Mouse (Mus musculus) midbrain, embryonic 13.5 days (tissue): ENCODE results near the gene Lrch1. TPM values are rescaled to one million over a fixed set of nuclear protein-coding genes. Genes with fewer than 3 reads are reported as not detected.
A peak's percentile ranks its signal among the peaks of the same experiment; 100 is the strongest.

ENCODE experiments used
- ATAC-seq: fragments of 200-750 bp; cut with Nextera tagmentation; 2 replicates; pipeline ENCODE4 v1.8.0; 2017; ENCODE audit warnings: mild to moderate bottlenecking, moderate TSS enrichment, moderate library complexity
- H3K27ac ChIP-seq: fragments of 300-500 bp; sonication (generic); 2 replicates; pipeline ENCODE4 v1.5.1; 2015; ENCODE audit warnings: inconsistent platforms, mild to moderate bottlenecking, moderate library complexity
- H3K27me3 ChIP-seq: fragments of 300-500 bp; sonication (generic); 2 replicates; pipeline ENCODE4 v1.6.1; 2015; ENCODE audit warnings: mild to moderate bottlenecking, inconsistent platforms
- H3K36me3 ChIP-seq: fragments of 300-500 bp; sonication (generic); 2 replicates; pipeline ENCODE4 v1.6.1; 2015; ENCODE audit warnings: mild to moderate bottlenecking, inconsistent platforms
- H3K4me1 ChIP-seq: fragments of 300-500 bp; sonication (generic); replicated peaks from 2 replicates; pipeline ENCODE4 v1.6.1; 2015; ENCODE audit warnings: inconsistent platforms
- H3K4me2 ChIP-seq: fragments of 300-500 bp; sonication (generic); replicated peaks from 2 replicates; pipeline ENCODE4 v1.6.1; 2015; ENCODE audit warnings: moderate library complexity, mild to moderate bottlenecking, inconsistent platforms
- H3K4me3 ChIP-seq: fragments of 300-500 bp; sonication (generic); replicated peaks from 2 replicates; pipeline ENCODE4 v1.5.1; 2015; ENCODE audit warnings: mild to moderate bottlenecking, inconsistent platforms
- H3K9ac ChIP-seq: fragments of 300-500 bp; sonication (generic); replicated peaks from 2 replicates; pipeline ENCODE4 v1.6.1; 2015; ENCODE audit warnings: mild to moderate bottlenecking, inconsistent platforms
- H3K9me3 ChIP-seq: fragments of 300-500 bp; sonication (generic); 2 replicates; pipeline ENCODE4 v1.6.1; 2016; ENCODE audit warnings: mild to moderate bottlenecking, inconsistent platforms
- WGBS: fragments of 180-500 bp; shearing (Covaris S2); methylation state at CpG from one replicate; pipeline ENCODE4 v1.1.7; 2015; 5-methylcytosine and 5-hydroxymethylcytosine counted together
- polyA plus RNA-seq: library from polyadenylated mRNA; unstranded; fragments of >200 nt; fragmentation: Nextera tagmentation; extraction: Ambion mirVana; gene quantifications from 2 replicates; pipeline ENCODE4 v1.2.1, GENCODE M21; 2015

Lrch1 gene
- polyA plus RNA-seq, 1 experiment from 2014 or later, result 9.7 TPM

DNA sequence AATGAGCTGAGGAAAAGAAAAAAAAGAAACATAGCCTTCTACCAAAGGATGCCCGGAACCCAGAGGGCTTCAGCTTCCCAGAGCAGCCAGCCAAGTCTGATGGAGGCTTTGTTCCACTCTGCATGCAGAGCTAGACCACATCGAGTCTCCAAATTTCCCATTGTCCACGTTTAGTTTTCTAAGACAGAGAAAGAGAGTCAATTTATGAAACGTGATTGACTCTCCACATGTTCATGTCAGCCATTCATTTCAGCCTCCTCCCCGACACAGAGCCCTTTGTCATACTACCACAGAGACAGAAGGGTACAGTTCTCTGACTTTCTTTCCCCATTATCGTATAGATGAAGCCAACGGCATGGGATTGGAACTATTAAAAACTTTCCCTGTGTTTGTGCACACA lies 108.9 kb downstream of the Lrch1 start:
- H3K36me3 ChIP-seq, result no peaks in the 10 kb centered on the region
- peaks cover 8% of the 10 kb centered on the region for H3K4me1 ChIP-seq
- H3K4me3 ChIP-seq, result no peak overlapping the region
- H3K27me3 ChIP-seq, result no peaks in the 10 kb centered on the region
- ATAC-seq, result no peak
- no peak overlapping the region for H3K4me2 ChIP-seq
- no peaks in the 10 kb centered on the region for H3K9me3 ChIP-seq
- 88% methylated on average over 7 of the region's 7 CpGs for WGBS
- H3K9ac ChIP-seq, result no peak overlapping the region
- H3K27ac ChIP-seq, result no peak overlapping the region

DNA sequence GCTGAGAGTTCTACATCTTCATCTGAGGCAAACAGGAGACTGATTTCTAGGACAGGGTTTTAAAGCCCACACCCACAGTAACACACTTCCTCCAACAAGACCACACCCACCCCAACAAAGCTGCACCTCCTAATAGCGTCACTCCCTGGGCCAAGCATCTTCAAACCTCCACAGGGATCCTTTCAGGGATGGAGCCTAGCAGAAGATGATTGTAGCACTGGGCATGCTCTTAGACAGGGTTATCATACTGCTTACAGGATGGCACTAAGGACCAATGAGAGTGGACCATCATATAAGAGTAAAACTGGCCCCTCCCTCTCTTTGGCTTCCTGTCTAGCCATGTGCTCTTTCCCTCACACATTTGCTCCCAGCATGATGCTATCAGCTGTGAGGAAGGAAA lies 112.7 kb downstream of the Lrch1 start:
- Histone ChIP-seq H3K27me3 (no peaks in the 10 kb centered on the region), H3K27ac (no peak overlapping the region), H3K4me1 (peaks cover 2% of the 10 kb centered on the region; the same call in 1 of the 2 replicates), H3K9ac (no peak overlapping the region), H3K9me3 (no peaks in the 10 kb centered on the region), H3K36me3 (no peaks in the 10 kb centered on the region), H3K4me2 (no peak overlapping the region), H3K4me3 (no peak overlapping the region)
- 80% methylated on average over 1 of the region's 1 CpGs for WGBS
- peak; percentile 51; the same call in 1 of the 2 replicates for ATAC-seq

DNA sequence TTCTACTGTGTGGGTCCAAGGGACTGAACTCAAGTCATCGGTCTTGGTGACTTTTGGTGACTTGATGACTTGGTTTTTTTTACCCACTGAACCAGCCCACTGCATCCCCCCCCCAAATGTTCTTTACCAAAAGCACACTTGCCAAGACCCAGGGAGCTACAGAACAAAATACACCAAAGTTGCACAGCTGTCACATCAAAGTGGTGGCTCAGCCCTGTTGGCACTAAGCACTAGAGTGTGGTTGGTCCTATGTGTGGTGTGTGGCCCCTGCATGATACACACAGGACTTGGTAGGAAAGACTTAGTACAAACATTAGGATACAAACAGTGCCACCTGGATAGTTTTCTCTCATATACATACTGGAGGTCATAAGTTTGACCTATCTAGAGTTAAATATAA lies 113.5 kb downstream of the Lrch1 start:
- no peaks in the 10 kb centered on the region for H3K27me3 ChIP-seq
- no peaks in the 10 kb centered on the region for H3K9me3 ChIP-seq
- no peak overlapping the region for H3K9ac ChIP-seq
- no peak overlapping the region for H3K4me2 ChIP-seq
- 92% methylated on average over 1 of the region's 1 CpGs for WGBS
- ATAC-seq, result no peak
- H3K36me3 ChIP-seq, result no peaks in the 10 kb centered on the region
- H3K27ac ChIP-seq, result no peak overlapping the region
- no peak overlapping the region for H3K4me3 ChIP-seq
- peaks cover 7% of the 10 kb centered on the region; the same call in 1 of the 2 replicates for H3K4me1 ChIP-seq

DNA sequence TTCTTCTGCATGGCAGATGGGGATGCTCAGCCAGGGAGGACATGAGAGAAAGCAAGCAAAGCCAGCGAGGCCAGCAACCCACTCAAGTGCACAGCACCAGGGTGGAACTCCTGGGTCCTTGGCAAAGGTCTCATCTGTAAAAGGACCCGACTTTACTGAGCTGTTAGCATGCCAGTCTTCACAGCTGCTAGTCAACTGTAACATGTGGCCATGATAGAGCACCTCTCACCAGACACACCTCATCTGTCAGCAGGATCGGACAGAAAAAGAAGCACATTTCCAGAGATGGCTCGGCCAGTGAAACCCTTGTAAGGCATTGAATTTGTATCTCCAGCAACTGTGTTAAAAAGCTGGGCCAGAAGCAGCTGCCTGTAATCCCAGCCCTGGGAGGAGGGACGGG lies 116.0 kb downstream of the Lrch1 start:
- no peaks in the 10 kb centered on the region for H3K9me3 ChIP-seq
- no peak overlapping the region for H3K9ac ChIP-seq
- WGBS, result 87% methylated on average over 5 of the region's 5 CpGs
- H3K4me2 ChIP-seq, result no peak overlapping the region
- H3K36me3 ChIP-seq, result no peaks in the 10 kb centered on the region
- H3K4me3 ChIP-seq, result no peak overlapping the region
- no peaks in the 10 kb centered on the region for H3K27me3 ChIP-seq
- no peak for ATAC-seq
- H3K27ac ChIP-seq, result peak overlapping the region; percentile 51; the same call in 1 of the 2 replicates
- H3K4me1 ChIP-seq, result peaks cover 7% of the 10 kb centered on the region; the same call in 1 of the 2 replicates

DNA sequence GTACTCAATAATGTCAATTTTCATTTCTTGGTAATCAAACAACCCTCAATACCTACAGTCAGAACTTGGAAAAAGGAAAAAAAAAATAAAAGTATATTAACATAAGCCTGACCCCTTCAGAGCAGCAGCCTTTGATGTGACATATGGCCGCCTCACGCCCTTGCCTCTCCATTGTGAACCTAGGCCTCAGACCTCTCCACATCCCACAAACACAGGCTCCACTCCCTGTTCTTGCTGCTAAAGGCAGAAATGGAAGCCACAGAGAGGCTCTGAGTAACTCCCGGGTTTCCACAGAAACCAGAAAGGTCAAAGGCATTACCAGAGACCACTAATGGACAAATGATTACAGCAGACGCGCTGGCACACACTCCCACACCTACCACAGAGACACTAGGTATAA lies 116.6 kb downstream of the Lrch1 start:
- Histone ChIP-seq H3K9ac (no peak overlapping the region), H3K9me3 (no peaks in the 10 kb centered on the region), H3K27ac (peak overlapping the region; percentile 51; the same call in 1 of the 2 replicates), H3K4me3 (no peak overlapping the region), H3K27me3 (no peaks in the 10 kb centered on the region), H3K4me1 (peaks cover 7% of the 10 kb centered on the region; the same call in 1 of the 2 replicates), H3K4me2 (no peak overlapping the region), H3K36me3 (no peaks in the 10 kb centered on the region)
- 71% methylated on average over 5 of the region's 5 CpGs for WGBS
- ATAC-seq, result no peak

DNA sequence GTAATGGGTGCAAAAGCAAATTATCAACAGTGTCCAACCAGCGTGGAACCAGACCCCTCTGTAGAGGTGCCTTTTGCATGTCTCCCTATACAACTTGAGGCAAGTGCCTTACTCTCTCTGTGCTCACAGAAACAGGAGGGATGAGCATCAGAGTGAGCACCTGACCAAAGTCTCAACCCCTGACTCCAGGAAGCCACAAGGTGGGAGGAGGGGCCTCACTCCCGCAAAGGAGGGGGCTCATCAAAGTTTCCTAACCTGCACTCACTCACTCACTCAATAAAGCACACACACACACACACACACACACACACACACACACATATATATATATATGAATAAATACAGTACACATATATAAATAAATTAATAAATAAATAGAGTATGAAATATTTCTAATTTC lies 117.1 kb downstream of the Lrch1 start:
- H3K9me3 ChIP-seq, result no peaks in the 10 kb centered on the region
- H3K4me2 ChIP-seq, result no peak overlapping the region
- no peak for ATAC-seq

DNA sequence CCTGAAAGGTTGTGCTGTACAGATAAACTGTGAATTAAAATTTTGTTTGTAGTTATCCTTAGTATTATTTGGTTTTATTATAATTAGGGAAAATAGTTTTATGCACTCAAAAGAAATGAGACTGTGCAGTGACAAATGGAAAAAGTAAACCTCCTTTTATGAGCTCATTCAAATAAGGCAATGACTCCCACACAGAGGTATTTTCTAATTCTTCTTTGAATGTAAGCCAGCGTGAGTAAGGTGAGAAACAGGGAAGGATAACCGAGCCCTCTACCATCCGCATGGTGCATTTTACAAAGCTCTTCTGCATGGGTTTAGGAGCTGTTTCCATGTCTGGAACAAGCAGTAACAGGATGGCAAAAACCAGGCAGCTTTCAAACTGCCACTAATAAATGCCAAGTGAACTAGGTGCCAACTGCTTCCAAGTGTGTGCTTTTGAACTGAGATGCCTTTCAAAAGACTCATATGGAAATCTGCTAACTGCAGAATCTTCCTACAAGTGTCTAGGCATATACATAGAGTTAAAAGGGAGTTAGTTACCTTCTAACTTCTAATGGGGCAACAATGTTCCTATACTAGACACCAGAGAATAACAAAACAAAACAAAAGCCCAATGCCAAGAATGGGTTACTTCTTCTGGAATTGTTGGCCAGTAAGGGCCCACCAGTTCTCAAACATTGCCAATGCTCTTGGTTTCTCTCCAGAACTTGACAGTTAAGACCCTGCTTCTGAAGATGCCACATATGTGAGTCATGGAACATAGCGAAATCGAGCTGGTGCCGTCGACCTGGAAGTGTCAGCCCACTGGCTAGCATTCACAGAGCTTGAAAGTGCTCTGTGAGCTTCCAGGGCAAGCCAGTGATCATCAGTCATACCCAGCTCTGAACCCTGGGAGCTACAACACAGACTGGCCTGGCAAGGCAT lies 124.7 kb downstream of the Lrch1 start:
- WGBS, result 88% methylated on average over 7 of the region's 7 CpGs
- ATAC-seq, result no peak

More for the DNA sequence above, 117.1 kb downstream of the Lrch1 start:
- no peaks in the 10 kb centered on the region for H3K36me3 ChIP-seq
- H3K27ac ChIP-seq, result no peak overlapping the region
- H3K4me1 ChIP-seq, result peaks cover 7% of the 10 kb centered on the region; the same call in 1 of the 2 replicates
- WGBS, result 83% methylated on average over 2 of the region's 2 CpGs
- no peak overlapping the region for H3K4me3 ChIP-seq
- H3K9ac ChIP-seq, result no peak overlapping the region
- H3K27me3 ChIP-seq, result no peaks in the 10 kb centered on the region

DNA sequence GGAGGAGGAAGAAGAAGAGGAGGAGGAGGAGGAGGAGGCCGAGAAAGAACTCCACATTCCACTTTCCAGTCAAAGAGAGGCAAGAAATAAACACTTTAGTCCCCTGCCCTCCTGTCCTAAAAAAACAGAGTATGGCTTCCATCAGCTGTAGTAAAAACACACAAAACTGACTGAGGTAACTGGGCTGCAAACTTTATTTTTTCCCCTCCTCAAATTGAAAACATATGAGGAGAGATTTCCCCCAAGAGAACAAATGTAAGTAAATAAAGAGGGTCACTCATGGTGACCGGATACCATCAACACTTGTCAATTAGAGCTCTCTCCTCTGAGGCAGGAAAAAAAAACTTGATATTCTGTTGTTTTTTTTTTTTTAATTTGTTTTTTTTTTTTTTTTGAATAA lies 125.6 kb downstream of the Lrch1 start:
- no peak overlapping the region for H3K4me2 ChIP-seq
- H3K36me3 ChIP-seq, result no peaks in the 10 kb centered on the region
- ATAC-seq, result no peak
- no peak overlapping the region for H3K4me3 ChIP-seq
- no peaks in the 10 kb centered on the region for H3K9me3 ChIP-seq
- H3K27ac ChIP-seq, result no peak overlapping the region
- peaks cover 4% of the 10 kb centered on the region; the same call in 1 of the 2 replicates for H3K4me1 ChIP-seq
- no peak overlapping the region for H3K9ac ChIP-seq
- WGBS, result 76% methylated on average over 2 of the region's 2 CpGs
- H3K27me3 ChIP-seq, result no peaks in the 10 kb centered on the region

More for the DNA sequence above, 124.7 kb downstream of the Lrch1 start:
- Histone ChIP-seq H3K36me3 (no peaks in the 10 kb centered on the region), H3K4me2 (no peak overlapping the region), H3K27ac (no peak overlapping the region), H3K9ac (no peak overlapping the region), H3K9me3 (no peaks in the 10 kb centered on the region), H3K4me3 (no peak overlapping the region), H3K27me3 (no peaks in the 10 kb centered on the region), H3K4me1 (peaks cover 4% of the 10 kb centered on the region; the same call in 1 of the 2 replicates)

DNA sequence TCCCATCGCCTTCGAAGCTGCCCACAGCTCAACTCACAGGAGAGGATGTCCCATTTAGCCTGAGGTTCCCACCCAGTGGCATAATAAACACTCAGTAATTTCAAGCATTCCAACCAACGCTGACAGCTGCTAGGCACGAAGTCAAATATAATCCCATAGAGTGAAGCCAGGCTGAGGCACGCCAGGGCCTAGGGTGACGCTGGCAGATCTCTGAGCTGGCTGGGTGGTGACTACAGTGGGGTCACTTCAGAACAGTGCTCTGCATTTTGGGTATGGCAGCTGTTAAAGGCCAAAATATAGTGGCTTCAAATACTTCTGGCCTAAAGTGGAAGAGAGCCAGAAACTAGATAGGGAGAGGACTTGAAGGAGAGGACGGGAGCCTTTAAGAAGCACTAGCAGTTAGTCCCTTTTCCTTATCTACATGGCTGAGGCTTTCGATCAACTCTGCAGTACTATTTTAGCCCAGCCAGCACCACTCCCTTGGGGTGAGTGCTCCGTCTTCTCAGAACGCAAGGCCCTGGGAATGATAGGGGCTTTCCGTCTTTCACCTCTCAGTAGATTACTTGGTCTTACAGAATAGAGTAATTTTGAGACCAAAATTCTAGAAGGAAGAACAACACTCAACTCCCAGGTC lies 127.4 kb downstream of the Lrch1 start:
- no peak overlapping the region for H3K4me2 ChIP-seq
- H3K9ac ChIP-seq, result no peak overlapping the region
- H3K4me3 ChIP-seq, result no peak overlapping the region
- H3K9me3 ChIP-seq, result no peaks in the 10 kb centered on the region
- no peak overlapping the region for H3K27ac ChIP-seq
- peaks cover 15% of the 10 kb centered on the region for H3K4me1 ChIP-seq
- H3K27me3 ChIP-seq, result no peaks in the 10 kb centered on the region
- no peak for ATAC-seq
- H3K36me3 ChIP-seq, result no peaks in the 10 kb centered on the region
- WGBS, result 89% methylated on average over 11 of the region's 11 CpGs

DNA sequence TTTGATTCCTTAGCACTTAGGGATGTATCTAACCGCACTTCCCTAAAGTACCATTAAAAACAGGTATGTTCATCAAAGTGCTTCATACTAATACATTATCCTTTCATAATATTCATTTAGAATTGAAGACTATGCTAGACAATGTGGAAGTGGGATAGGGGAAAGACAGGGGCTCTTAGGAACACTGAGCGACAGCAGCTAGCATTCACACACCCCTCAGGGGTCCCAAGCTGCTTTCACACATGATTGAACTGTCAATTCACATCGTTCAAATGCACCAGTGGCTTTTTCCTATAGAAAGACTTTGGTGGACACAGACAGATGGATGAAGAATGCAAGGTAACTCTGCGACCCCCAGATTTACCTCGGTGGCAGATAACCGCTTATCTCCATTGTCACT lies 131.0 kb downstream of the Lrch1 start:
- Histone ChIP-seq H3K9me3 (no peaks in the 10 kb centered on the region), H3K9ac (no peak overlapping the region), H3K36me3 (no peaks in the 10 kb centered on the region), H3K4me2 (no peak overlapping the region), H3K27me3 (no peaks in the 10 kb centered on the region), H3K27ac (no peak overlapping the region), H3K4me3 (no peak overlapping the region), H3K4me1 (peaks cover 22% of the 10 kb centered on the region)
- peak; percentile 59 for ATAC-seq
- WGBS, result 22% methylated on average over 6 of the region's 6 CpGs

DNA sequence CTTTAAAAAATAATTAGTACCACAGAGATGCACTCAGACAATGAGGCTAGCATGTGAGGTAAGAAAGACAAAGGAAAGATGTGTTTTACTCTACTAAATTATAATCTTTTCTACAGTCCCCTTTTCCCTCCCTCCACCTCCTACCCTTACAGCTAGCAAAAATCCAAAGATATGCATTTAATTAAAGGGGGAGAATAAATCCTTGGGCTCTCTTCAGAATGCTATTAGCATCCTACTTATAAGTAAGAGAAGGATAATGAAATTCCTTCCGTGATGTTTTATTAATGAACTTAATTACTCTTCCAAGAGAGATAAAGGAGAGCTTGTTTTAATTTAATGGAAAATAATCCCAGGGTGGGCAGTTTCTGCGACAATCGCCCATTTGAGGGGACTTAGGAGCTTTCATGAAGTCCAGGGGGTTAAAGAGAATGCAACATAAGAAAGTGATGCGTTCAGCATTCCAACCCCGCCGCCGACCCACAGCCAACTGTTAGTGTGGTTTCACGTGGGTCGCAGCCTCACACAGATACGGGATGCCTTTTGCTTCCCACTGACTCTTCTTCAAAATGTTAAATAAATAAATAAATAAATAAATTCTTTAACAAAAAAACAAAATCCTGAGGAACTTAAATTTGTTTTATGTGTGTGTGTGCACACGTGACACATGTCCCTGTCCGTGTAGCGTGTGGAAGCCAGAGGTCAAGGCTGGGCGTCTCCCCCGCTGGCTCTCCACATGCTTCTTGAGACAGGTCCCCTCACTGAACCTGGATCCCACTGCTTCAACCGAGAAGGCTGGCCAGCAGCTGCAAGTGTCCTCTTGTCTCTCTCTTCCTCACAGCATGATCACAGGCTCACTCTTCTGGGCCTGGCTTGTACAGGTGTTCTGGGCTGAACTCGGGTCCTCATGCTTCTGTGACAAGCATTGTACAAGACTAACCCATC lies 132.6 kb downstream of the Lrch1 start:
- 57% methylated on average over 17 of the region's 17 CpGs for WGBS
- H3K4me3 ChIP-seq, result no peak overlapping the region
- peak; percentile 61 for ATAC-seq
- H3K9ac ChIP-seq, result no peak overlapping the region
- H3K4me1 ChIP-seq, result peaks cover 20% of the 10 kb centered on the region
- no peaks in the 10 kb centered on the region for H3K9me3 ChIP-seq
- H3K36me3 ChIP-seq, result peaks cover 7% of the 10 kb centered on the region
- no peaks in the 10 kb centered on the region for H3K27me3 ChIP-seq
- H3K4me2 ChIP-seq, result no peak overlapping the region
- peak overlapping the region; percentile 25; the same call in 1 of the 2 replicates for H3K27ac ChIP-seq
